Mouse (Mus musculus) G1E (cell line): ENCODE data around the gene Mas1.

Experiments used
- CTCF ChIP-seq: IDR thresholded peaks from 2 replicates; pipeline ENCODE4 v1.5.1; 2012; ENCODE audit warnings: low read depth, low read length, inconsistent platforms, mixed read lengths
- TAL1 ChIP-seq: conservative IDR thresholded peaks from 2 replicates; pipeline ENCODE4 v1.6.1; 2012; ENCODE audit warnings: low read depth, low read length, inconsistent platforms, mixed read lengths

GRCm38 (mm10) chr17:12797427-12798029 is 70.4 kb downstream of the Mas1 start:
- no peak for TF ChIP-seq CTCF
- TF ChIP-seq TAL1, result no peak
